Mouse (Mus musculus): ENCODE measurements around the gene Rnaseh2a. TPM values are rescaled to one million over a fixed set of nuclear protein-coding genes. Genes with fewer than 3 reads are reported as not detected.

Gene Rnaseh2a
- total RNA-seq (2012; rRNA removed): 104 and 115 TPM in 2 replicates
- 71.6 and 76.2 TPM in 2 replicates for total RNA-seq (2014; rRNA removed)
- polyA plus RNA-seq (2012; ENCODE audit: insufficient read length, low read depth): 83.1 and 88.1 TPM in 2 replicates

DNA sequence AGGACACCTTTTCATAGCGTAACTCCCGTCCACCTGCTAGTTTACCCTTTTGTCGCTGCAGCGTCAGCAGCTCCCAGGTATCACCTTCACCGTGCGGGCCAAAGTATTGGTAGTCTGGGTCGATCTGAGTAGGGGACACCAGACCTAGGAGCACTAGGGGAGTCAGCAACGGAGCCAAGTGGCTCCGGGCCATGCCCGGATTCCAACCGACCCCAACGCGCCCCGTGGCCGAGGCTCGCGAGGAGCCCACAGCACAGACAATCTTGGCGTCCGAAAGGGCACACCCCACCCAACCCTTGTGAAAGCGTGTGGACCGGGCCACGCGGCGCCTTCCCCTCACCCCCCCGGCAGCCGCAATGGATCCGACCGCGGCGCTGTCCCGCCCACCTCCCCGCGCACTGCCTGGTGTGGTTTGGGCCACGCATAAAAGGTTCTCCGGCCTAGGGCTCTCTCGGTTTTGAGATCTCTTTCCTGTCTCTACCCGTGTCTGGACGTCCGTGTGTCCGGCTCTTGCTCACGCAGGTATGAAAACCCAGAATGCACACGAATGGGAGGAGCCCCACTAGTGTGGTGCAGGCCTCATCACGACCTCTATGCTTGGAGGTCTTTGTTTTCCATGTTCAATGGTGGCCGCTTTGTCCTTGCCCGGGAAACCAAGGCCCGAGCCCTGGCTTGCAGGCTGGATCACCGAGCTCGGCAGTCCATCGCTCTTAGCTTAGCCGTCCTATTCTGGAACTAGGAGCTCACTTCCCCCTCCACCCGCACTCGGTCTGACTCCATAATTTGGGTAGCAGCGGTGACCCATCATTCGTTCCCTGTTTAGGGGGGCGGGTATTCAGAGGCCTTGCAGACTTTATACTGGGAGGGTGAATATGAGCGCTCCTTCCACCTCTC, at the start of gene Rnaseh2a, which contains the start of the genes Gm49661 and Prdx2:
Rnaseh2a (minus strand) TSS at position 527 of the 894 bp plus-strand sequence.
Gm49661 (minus strand) TSS at position 193 of the 894 bp plus-strand sequence.
Prdx2 (plus strand) TSS at position 347 of the 894 bp plus-strand sequence.
- H3K9ac ChIP-seq (ENCODE audit: insufficient read depth, low read depth): peak within 1 kb of the TSS; percentile 84
- in situ Hi-C loops (cut with MboI; ENCODE audit: low pct_ligation_motif_present, low pct_unique_long_range_greater_than_20kb, low sequenced_read_pairs) (loop anchor here (5.0 kb wide), 1 partner anchor 38 kb away; no protein-coding TSS in a partner anchor), dilution Hi-C loops (cut with MboI; ENCODE audit: extremely low pct_ligation_motif_present, extremely low pct_unique_long_range_greater_than_20kb, low sequenced_read_pairs) (no loop called here)
- H3K36me3 ChIP-seq (replicated peaks in 1 of 2; ENCODE audit: control insufficient read depth in 1 of 2, insufficient read depth in 1 of 2, low read length in 1 of 2): peaks cover 19 to 36% of the 10 kb centered on the region in 2 experiments
- DNase-seq (ENCODE audit: extremely low read depth): peak; percentile 52
- peaks cover 9% of the 10 kb centered on the region for H3K79me2 ChIP-seq (replicated peaks; ENCODE audit: control insufficient read depth, extremely low read depth, insufficient read depth, poor library complexity, severe bottlenecking)
- no peaks in the 10 kb centered on the region for H3K27me3 ChIP-seq (replicated peaks)
- no peaks in the 10 kb centered on the region for H3K9me3 ChIP-seq (replicated peaks; ENCODE audit: low read length)
- H3K27ac ChIP-seq (ENCODE audit: insufficient read depth, low read depth): peak within 1 kb of the TSS; percentile 41
- H3K4me1 ChIP-seq (ENCODE audit: control insufficient read depth in 1 of 2, insufficient read depth in 2 of 2): peaks cover 18 to 44% of the 10 kb centered on the region in 2 experiments
- H3K4me2 ChIP-seq (ENCODE audit: insufficient read depth, low read depth, poor library complexity, severe bottlenecking): peak within 1 kb of the TSS; percentile 88
- H3K4me3 ChIP-seq (replicated peaks in 1 of 3; ENCODE audit: low read depth in 2 of 3, low read length in 2 of 3, poor library complexity in 1 of 3): peak within 1 kb of the TSS; percentile 77 to 90 (median 79)
- TF ChIP-seq CTCF (conservative IDR thresholded peaks at IDR 0.05 in 1 of 2, IDR thresholded peaks at IDR 0.05 in 1 of 2; ENCODE audit: low read depth in 2 of 2, low read length in 2 of 2) (no peak), TBP (conservative IDR thresholded peaks at IDR 0.05; ENCODE audit: low read depth, low read length) (peak; percentile 82), CHD2 (IDR thresholded peaks at IDR 0.05; ENCODE audit: low read length) (no peak), NRF1 (IDR thresholded peaks at IDR 0.05; ENCODE audit: low read depth, low read length) (peak; percentile 40; the same call in 1 of the 2 replicates), USF2 (conservative IDR thresholded peaks at IDR 0.05; ENCODE audit: low read depth, low read length) (no peak), EP300 (IDR thresholded peaks at IDR 0.05; ENCODE audit: low read length) (no peak), ELF1 (IDR thresholded peaks at IDR 0.05; ENCODE audit: low read depth, low read length) (no peak), TCF12 (IDR thresholded peaks at IDR 0.05; ENCODE audit: low read depth, low read length) (peak; percentile 62), RCOR1 (conservative IDR thresholded peaks at IDR 0.05; ENCODE audit: low read depth, low read length) (no peak), BHLHE40 (IDR thresholded peaks at IDR 0.05; ENCODE audit: low read depth, low read length) (no peak), PAX5 (IDR thresholded peaks at IDR 0.05; ENCODE audit: low read length) (no peak), UBTF (IDR thresholded peaks at IDR 0.05; ENCODE audit: low read depth, low read length) (peak; percentile 68; the same call in 1 of the 2 replicates), MYC (IDR thresholded peaks at IDR 0.05; ENCODE audit: low read depth, low read length) (peak; percentile 82), ETS1 (conservative IDR thresholded peaks at IDR 0.05; ENCODE audit: low read depth, low read length) (0 out of 2 replicates have a peak, but pooled peaks have one; percentile 5), HCFC1 (IDR thresholded peaks at IDR 0.05; ENCODE audit: low read depth, low read length) (peak; percentile 49), MAFK (IDR thresholded peaks at IDR 0.05; ENCODE audit: insufficient replicate concordance, low read length) (no peak), MAX (IDR thresholded peaks at IDR 0.05; ENCODE audit: low read length) (peak; percentile 78), POLR2AphosphoS2 (IDR thresholded peaks at IDR 0.05; ENCODE audit: low read depth, low read length) (peak; percentile 40; the same call in 1 of the 2 replicates), SIN3A (IDR thresholded peaks at IDR 0.05; ENCODE audit: low read length) (peak; percentile 63), MXI1 (IDR thresholded peaks at IDR 0.05; ENCODE audit: low read depth, low read length) (peak; percentile 79), POLR2A (IDR thresholded peaks at IDR 0.05; ENCODE audit: low read depth, low read length) (peak; percentile 95), SMC3 (IDR thresholded peaks at IDR 0.05; ENCODE audit: low read depth, low read length) (no peak), NELFE (IDR thresholded peaks at IDR 0.05; ENCODE audit: low read depth, low read length) (peak; percentile 90), JUND (conservative IDR thresholded peaks at IDR 0.05; ENCODE audit: low read depth, low read length) (no peak), MAZ (IDR thresholded peaks at IDR 0.05; ENCODE audit: low read depth, low read length) (no peak), ZNF384 (IDR thresholded peaks at IDR 0.05; ENCODE audit: low read depth, low read length) (no peak), MEF2A (IDR thresholded peaks at IDR 0.05; ENCODE audit: borderline replicate concordance, low read depth, low read length) (0 out of 2 replicates have a peak, but pooled peaks have one; percentile 33), E2F4 (IDR thresholded peaks at IDR 0.05; ENCODE audit: insufficient replicate concordance, low read depth, low read length) (no peak), USF1 (IDR thresholded peaks at IDR 0.05; ENCODE audit: low read depth, low read length) (no peak), RAD21 (IDR thresholded peaks at IDR 0.05; ENCODE audit: low read depth, low read length) (no peak), JUN (IDR thresholded peaks at IDR 0.05; ENCODE audit: insufficient read depth, low read depth, low read length) (no peak), ZMIZ1 (IDR thresholded peaks at IDR 0.05; ENCODE audit: low read depth, low read length) (peak; percentile 77; the same call in 1 of the 2 replicates), IRF4 (IDR thresholded peaks at IDR 0.05; ENCODE audit: low read depth, low read length) (no peak; the same call in none of the 2 replicates), ZC3H11A (IDR thresholded peaks at IDR 0.05; ENCODE audit: low read depth, low read length) (no peak), KAT2A (IDR thresholded peaks at IDR 0.05; ENCODE audit: insufficient replicate concordance, low read length) (no peak), CHD1 (IDR thresholded peaks at IDR 0.05; ENCODE audit: low read depth, low read length) (peak; percentile 95; the same call in 1 of the 2 replicates), GABPA (IDR thresholded peaks at IDR 0.05; ENCODE audit: insufficient replicate concordance, low read depth, low read length) (no peak)

Measured in CH12.LX (cell line).